Mouse (Mus musculus) ES-Bruce4 (cell line): Measurements from ENCODE around the gene Plbd1. TPM values are rescaled to one million over a fixed set of nuclear protein-coding genes. Genes with fewer than 3 reads are reported as not detected.

Source experiments
- H3K27ac ChIP-seq: 2 replicates; pipeline ENCODE4 v1.5.1; 2012; ENCODE audit warnings: low read length, inconsistent platforms; ENCODE audit not compliant: insufficient read depth
- H3K27me3 ChIP-seq: 2 replicates; pipeline ENCODE4 v1.6.1; 2012; ENCODE audit warnings: mild to moderate bottlenecking, low read length, inconsistent platforms; ENCODE audit not compliant: control insufficient read depth, poor library complexity, insufficient read depth, severe bottlenecking
- H3K36me3 ChIP-seq: 2 replicates; pipeline ENCODE4 v1.6.1; 2012; ENCODE audit warnings: inconsistent platforms, mild to moderate bottlenecking, low read length, moderate library complexity; ENCODE audit not compliant: control insufficient read depth, poor library complexity, insufficient read depth, severe bottlenecking
- H3K4me1 ChIP-seq: one replicate; pipeline ENCODE4 v1.8.1; 2011; ENCODE audit warnings: low read length; ENCODE audit not compliant: control insufficient read depth, insufficient read depth
- H3K4me3 ChIP-seq: 2 replicates; pipeline ENCODE4 v1.5.1; 2011; ENCODE audit warnings: low read depth, mild to moderate bottlenecking, low read length
- H3K9ac ChIP-seq: 2 replicates; pipeline ENCODE4 v1.6.1; 2012; ENCODE audit warnings: low read depth, mild to moderate bottlenecking, inconsistent platforms; ENCODE audit not compliant: poor library complexity, severe bottlenecking
- H3K9me3 ChIP-seq: replicated peaks from 2 replicates; pipeline ENCODE4 v1.6.1; 2012; ENCODE audit warnings: mild to moderate bottlenecking, low read length, inconsistent platforms; ENCODE audit not compliant: control insufficient read depth, poor library complexity, insufficient read depth, severe bottlenecking
- CTCF ChIP-seq: IDR thresholded peaks from one replicate; pipeline ENCODE4 v1.8.1; 2011; ENCODE audit warnings: low read depth, low read length
- EP300 ChIP-seq: IDR thresholded peaks from 2 replicates; pipeline ENCODE4 v1.6.1; 2011; ENCODE audit warnings: low read depth, low read length; ENCODE audit not compliant: insufficient read depth
- POLR2A ChIP-seq: IDR thresholded peaks from one replicate; pipeline ENCODE4 v1.8.1; 2011; ENCODE audit warnings: low read length; ENCODE audit not compliant: insufficient read depth
- polyA plus RNA-seq: library from polyadenylated mRNA; stranded (reverse); fragments of >200 nt; gene quantifications from 2 replicates; pipeline ENCODE4 v1.2.4, GENCODE M21; 2011; ENCODE audit warnings: low read depth; ENCODE audit not compliant: missing spikeins, insufficient read depth, insufficient read length

Plbd1 gene
- polyA plus RNA-seq, 1 experiment, result 1.2 TPM

DNA sequence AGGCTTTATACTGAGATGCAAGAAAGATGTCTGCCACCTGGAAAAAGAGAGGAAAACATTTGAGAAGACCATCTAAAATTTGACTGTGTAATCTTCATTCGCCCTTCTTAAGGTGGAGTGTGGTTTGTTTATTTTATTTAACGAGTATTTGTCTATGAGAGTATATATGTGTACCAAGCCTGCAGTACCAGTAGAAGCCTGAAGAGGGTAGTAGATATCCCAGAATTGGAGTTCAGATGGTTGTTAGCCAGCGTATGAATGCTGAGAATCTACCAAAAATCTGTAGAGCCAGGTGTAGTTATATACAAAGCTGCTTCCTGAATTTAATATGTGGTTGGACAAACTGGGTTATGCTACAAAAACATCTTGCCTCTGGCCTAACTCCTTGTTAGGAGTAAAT is 49.4 kb downstream of the Plbd1 start:
- no peak overlapping the region for H3K9ac ChIP-seq
- H3K27me3 ChIP-seq, result no peaks in the 10 kb centered on the region
- no peak overlapping the region for H3K4me3 ChIP-seq
- TF ChIP-seq POLR2A, result no peak
- TF ChIP-seq CTCF, result no peak
- TF ChIP-seq EP300, result no peak
- no peaks in the 10 kb centered on the region for H3K9me3 ChIP-seq
- H3K27ac ChIP-seq, result no peak overlapping the region
- peaks cover 2% of the 10 kb centered on the region; the same call in 1 of the 2 replicates for H3K36me3 ChIP-seq
- H3K4me1 ChIP-seq, result no peaks in the 10 kb centered on the region

DNA sequence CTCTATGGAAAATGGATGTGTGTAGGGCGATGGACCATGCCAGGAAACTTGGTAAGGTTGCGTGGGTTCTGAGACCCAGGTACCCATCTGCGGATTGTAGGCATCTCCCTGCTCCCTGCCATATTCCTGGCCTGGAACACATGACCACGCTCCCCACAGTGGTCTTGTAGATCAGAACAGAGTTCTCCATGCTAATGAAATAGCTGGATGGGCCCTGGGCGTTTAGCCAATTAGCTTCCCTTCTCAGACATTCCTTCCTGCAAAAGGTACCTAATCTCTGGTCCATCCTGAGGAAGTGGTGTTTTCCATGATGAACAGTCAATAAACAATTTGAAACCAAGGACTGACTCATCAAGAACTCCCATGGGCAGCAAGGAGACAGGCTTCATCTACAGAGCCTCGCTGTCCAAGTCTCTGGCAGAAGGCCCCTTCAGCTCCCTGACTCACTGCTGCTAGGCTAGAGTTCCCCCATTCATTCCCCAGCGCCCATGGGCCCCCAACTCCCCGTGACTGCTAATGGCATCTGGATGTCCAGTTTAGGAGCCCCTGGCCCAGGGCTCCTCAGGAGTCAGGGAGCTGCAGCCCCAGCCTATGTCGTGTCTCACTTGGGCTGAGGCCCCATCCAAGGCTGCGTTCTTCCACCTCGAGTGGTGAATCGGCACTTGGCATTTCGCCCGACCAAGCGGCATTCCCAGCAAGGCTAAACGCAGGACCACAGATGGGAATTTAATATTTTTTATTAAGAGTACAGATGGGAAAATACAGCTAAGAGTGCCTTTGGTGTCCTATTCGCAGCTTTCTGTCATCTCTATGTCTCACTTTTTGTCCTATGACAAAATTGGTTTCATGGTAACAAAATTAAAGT is 50.1 kb downstream of the Plbd1 start:
- H3K4me3 ChIP-seq, result no peak overlapping the region
- H3K9ac ChIP-seq, result no peak overlapping the region
- no peaks in the 10 kb centered on the region for H3K27me3 ChIP-seq
- H3K27ac ChIP-seq, result no peak overlapping the region
- no peaks in the 10 kb centered on the region for H3K4me1 ChIP-seq
- no peaks in the 10 kb centered on the region for H3K9me3 ChIP-seq
- TF ChIP-seq CTCF (no peak), EP300 (no peak), POLR2A (no peak)
- peaks cover 5% of the 10 kb centered on the region; the same call in 1 of the 2 replicates for H3K36me3 ChIP-seq

DNA sequence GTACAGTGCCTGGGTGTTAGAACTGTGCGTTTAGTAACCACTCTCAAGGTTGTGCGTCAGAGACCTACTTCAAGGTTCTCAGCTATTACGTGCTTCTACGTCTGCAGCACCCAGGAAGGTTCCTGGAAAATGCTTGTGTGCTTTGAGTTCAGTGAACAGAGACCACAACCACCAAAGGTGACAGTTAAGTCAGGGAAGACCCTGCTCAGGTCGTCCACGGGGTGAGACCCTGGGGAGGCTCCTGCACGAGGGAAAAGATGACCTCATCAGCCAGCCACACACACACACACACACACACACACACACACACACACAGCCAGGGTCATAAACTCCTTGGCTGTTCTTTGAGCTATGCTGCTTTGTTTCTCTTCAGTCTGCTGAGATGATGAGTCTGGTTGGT is 59.1 kb downstream of the Plbd1 start:
- no peaks in the 10 kb centered on the region for H3K9me3 ChIP-seq
- no peaks in the 10 kb centered on the region for H3K4me1 ChIP-seq
- TF ChIP-seq POLR2A, result no peak
- TF ChIP-seq EP300, result no peak
- no peak for TF ChIP-seq CTCF
- H3K4me3 ChIP-seq, result no peak overlapping the region
- H3K27ac ChIP-seq, result no peak overlapping the region
- no peaks in the 10 kb centered on the region for H3K27me3 ChIP-seq
- H3K36me3 ChIP-seq, result peaks cover 60% of the 10 kb centered on the region
- no peak overlapping the region for H3K9ac ChIP-seq

DNA sequence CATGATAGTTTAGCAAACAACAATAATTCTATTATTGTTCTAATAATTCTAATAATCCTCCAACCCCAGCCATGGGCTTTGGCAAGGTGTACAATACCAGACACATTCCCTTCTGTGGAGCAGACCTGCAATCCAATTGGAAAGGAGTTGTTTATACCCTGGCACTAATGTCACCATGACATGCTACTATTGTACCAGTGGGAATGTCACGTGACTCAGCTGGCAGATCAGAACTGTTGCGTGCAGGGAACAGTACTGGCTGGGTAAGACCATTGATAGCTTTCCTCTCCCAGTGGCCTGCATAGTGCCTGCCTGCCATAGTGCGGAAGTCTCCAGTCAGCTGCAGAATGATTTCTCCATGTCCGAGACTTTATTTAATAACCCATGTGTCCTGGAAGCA is 67.2 kb downstream of the Plbd1 start:
- TF ChIP-seq CTCF (no peak), EP300 (no peak), POLR2A (no peak)
- Histone ChIP-seq H3K27me3 (no peaks in the 10 kb centered on the region), H3K9me3 (no peaks in the 10 kb centered on the region), H3K36me3 (peaks cover 43% of the 10 kb centered on the region), H3K27ac (no peak overlapping the region), H3K4me1 (no peaks in the 10 kb centered on the region), H3K4me3 (no peak overlapping the region), H3K9ac (no peak overlapping the region)

DNA sequence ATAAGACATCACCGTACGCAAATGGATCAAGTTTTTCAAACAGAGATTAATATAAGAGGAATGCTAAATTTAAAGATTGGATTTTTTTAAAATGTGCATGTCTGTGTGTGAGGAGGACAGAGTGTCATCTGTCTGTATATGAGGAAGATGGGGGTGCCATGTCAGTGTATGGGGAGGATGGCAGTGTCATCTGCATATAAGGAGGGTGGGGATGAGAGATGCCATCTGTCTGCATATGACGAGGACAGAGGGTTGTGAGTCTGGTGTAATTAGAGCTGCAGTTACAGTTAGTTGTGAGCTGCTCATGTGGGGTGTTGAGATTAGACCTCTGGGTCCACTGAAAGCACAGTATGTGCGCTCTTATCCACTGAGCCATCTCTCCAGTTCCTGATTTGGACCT is 71.0 kb downstream of the Plbd1 start:
- H3K36me3 ChIP-seq, result peaks cover 53% of the 10 kb centered on the region
- no peak for TF ChIP-seq CTCF
- TF ChIP-seq EP300, result no peak
- no peak overlapping the region for H3K9ac ChIP-seq
- no peak overlapping the region for H3K27ac ChIP-seq
- no peaks in the 10 kb centered on the region for H3K9me3 ChIP-seq
- H3K4me3 ChIP-seq, result no peak overlapping the region
- no peaks in the 10 kb centered on the region for H3K27me3 ChIP-seq
- H3K4me1 ChIP-seq, result no peaks in the 10 kb centered on the region

DNA sequence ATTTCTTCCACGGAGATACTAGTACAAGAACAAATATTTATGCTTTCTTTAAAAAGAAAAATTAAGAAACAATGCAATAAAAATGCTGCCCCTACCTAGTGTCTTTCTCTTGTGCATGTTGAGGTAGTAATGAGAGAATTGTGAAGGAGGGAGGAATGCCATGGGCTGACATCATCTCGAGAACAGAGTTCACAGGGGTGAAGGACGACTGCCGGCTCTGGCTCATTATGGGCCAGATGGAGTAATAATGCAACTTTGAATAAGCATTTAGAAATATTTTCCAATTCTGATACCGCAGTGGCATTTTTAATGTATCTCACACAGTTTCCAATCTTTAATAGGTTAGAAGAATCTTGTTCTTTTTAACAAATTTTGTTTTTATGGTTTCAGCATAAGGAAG is 95.7 kb downstream of the Plbd1 start:
- no peaks in the 10 kb centered on the region for H3K4me1 ChIP-seq
- TF ChIP-seq POLR2A (no peak), CTCF (no peak), EP300 (no peak)
- H3K9ac ChIP-seq, result no peak overlapping the region
- H3K27ac ChIP-seq, result no peak overlapping the region
- peaks cover 63% of the 10 kb centered on the region for H3K36me3 ChIP-seq
- no peaks in the 10 kb centered on the region for H3K9me3 ChIP-seq
- no peak overlapping the region for H3K4me3 ChIP-seq
- H3K27me3 ChIP-seq, result no peaks in the 10 kb centered on the region

Other genes starting within 250 kb of the Plbd1 start
- 0.36 TPM in 1 of 2 replicates, not detected in the other for gene E330021D16Rik, start 246.4 kb downstream of the Plbd1 start, polyA plus RNA-seq
- 110 and 114 TPM in 2 replicates for gene Atf7ip, start 155.8 kb downstream of the Plbd1 start, polyA plus RNA-seq
- gene Gucy2c, start 119.8 kb upstream of the Plbd1 start, polyA plus RNA-seq, result not detected in 2 replicates
- 0.46 and 0.63 TPM in 2 replicates for gene Hist4h4, start 142.5 kb upstream of the Plbd1 start, polyA plus RNA-seq
- 34.3 and 45.0 TPM in 2 replicates for gene H2afj, start 146.3 kb upstream of the Plbd1 start, polyA plus RNA-seq
- 0.25 and 0.49 TPM in 2 replicates for gene BC049715, start 165.7 kb upstream of the Plbd1 start, polyA plus RNA-seq
- 151 and 164 TPM in 2 replicates for gene Wbp11, start 166.3 kb upstream of the Plbd1 start, polyA plus RNA-seq
- gene Smco3, start 173.5 kb upstream of the Plbd1 start, polyA plus RNA-seq, result not detected in 2 replicates
- gene Art4, start 195.8 kb upstream of the Plbd1 start, polyA plus RNA-seq, result not detected in 2 replicates
- gene Mgp, start 213.9 kb upstream of the Plbd1 start, polyA plus RNA-seq, result 9.7 and 14.5 TPM in 2 replicates